Comparison of ENCODE assay signal across 20 mouse cellular contexts in the genomic region with DNA sequence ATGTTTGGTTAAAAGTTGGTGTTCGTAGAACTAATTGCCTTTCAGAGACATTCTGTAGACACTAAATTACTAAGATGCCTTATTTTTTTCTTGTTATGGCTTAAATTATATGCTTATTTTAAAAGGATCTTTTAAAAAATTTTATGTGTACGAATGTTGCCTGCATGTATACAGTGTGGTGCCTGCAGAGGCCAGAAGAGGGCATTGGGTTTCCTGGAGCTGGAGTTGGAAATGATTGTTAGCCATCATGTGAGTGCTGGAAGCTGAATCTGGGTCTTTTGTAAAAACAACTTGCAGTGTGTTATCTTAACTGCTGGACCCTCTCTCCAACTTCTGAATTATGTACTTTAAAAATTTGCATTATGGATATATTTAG. TPM values are rescaled to one million over a fixed set of nuclear protein-coding genes. Genes with fewer than 3 reads are reported as not detected.
DNase-seq lines count a peak whose midpoint lies in the region; ATAC-seq and TF ChIP-seq lines count a peak whose summit lies in the region.
"Had no signal": no experiment of that assay in that cellular context is flagged by ENCODE, and none has a peak within 500 bp of the region (broad histone marks: within the 10 kb centered on the region; RNA-seq: fewer than 3 reads in every experiment).

No protein-coding gene starts in this region.

- H3K4me3 ChIP-seq in hindbrain, postnatal 0 days (ENCODE audit: low read length): no peak overlapping the region
- H3K4me3 ChIP-seq in hindbrain, embryonic 10.5 days: no peak overlapping the region
- H3K4me3 ChIP-seq in lung, postnatal 0 days (ENCODE audit: low read depth, low read length): no peak overlapping the region
- H3K4me3 ChIP-seq: embryonic facial prominence, embryonic 15.5 days; heart, embryonic 13.5 days; hindbrain, embryonic 15.5 days; limb, embryonic 10.5 days had no signal

- peak; percentile 34; the same call in 1 of the 2 replicates for TF ChIP-seq CTCF in hindbrain, postnatal 0 days (IDR thresholded peaks at IDR 0.05; ENCODE audit: low read depth)
- TF ChIP-seq CTCF in lung, postnatal 0 days (IDR thresholded peaks at IDR 0.05): peak; percentile 29
- TF ChIP-seq CTCF in brain, embryonic 14.5 days (IDR thresholded peaks at IDR 0.05; ENCODE audit: borderline replicate concordance, extremely low read depth, insufficient read depth, insufficient read length): no peak

- WGBS in hindbrain, postnatal 0 days: 83% methylated on average over 2 of the region's 2 CpGs
- WGBS in hindbrain, embryonic 10.5 days: 91% methylated on average over 2 of the region's 2 CpGs
- 81% methylated on average over 2 of the region's 2 CpGs for WGBS in lung, postnatal 0 days

- no peak for DNase-seq in hindbrain, postnatal 0 days (ENCODE audit: low spot score)
- DNase-seq in hindbrain, embryonic 10.5 days (ENCODE audit: low spot score): no peak
- no peak for DNase-seq in lung, postnatal 0 days (ENCODE audit: low spot score)
- DNase-seq in lung, postnatal 4 days: no peak
- peak; percentile 24 for DNase-seq in brain, embryonic 14.5 days (ENCODE audit: low read depth)
- DNase-seq in frontal cortex, postnatal 14 days (ENCODE audit: low spot score in 2 of 2): no peak
- DNase-seq: adrenal gland, postnatal 25 days; cerebellum, adult 11-12 months; cerebellum, postnatal 25 days; heart, adult 11 months; kidney, adult 11 months; lung, adult 2 months; thymus, adult 18-20 months; thymus, postnatal 4 days had no signal

- no peak for ATAC-seq in hindbrain, postnatal 0 days
- ATAC-seq in lung, postnatal 0 days: no peak
- no peak for ATAC-seq in CD4-positive, CD25-positive, alpha-beta regulatory T cell, adult 4 months

- no peaks in the 10 kb centered on the region for H3K27me3 ChIP-seq in hindbrain, postnatal 0 days (ENCODE audit: insufficient read depth, low read length)
- H3K27me3 ChIP-seq in hindbrain, embryonic 10.5 days (ENCODE audit: insufficient read depth, poor library complexity, severe bottlenecking): no peaks in the 10 kb centered on the region
- no peaks in the 10 kb centered on the region for H3K27me3 ChIP-seq in lung, postnatal 0 days (replicated peaks; ENCODE audit: insufficient read depth, low read length)
- H3K27me3 ChIP-seq: embryonic facial prominence, embryonic 15.5 days; heart, embryonic 13.5 days; hindbrain, embryonic 15.5 days had no signal

- no peak overlapping the region for H3K4me2 ChIP-seq in hindbrain, postnatal 0 days (ENCODE audit: low read depth, low read length)
- no peak overlapping the region for H3K4me2 ChIP-seq in lung, postnatal 0 days (replicated peaks; ENCODE audit: low read depth, low read length)
- H3K4me2 ChIP-seq: embryonic facial prominence, embryonic 15.5 days; hindbrain, embryonic 15.5 days; midbrain, embryonic 11.5 days had no signal

- no peak for TF ChIP-seq POLR2A in brain, embryonic 14.5 days (IDR thresholded peaks at IDR 0.05; ENCODE audit: borderline replicate concordance, extremely low read depth, insufficient read depth, insufficient read length, poor library complexity, severe bottlenecking)

- no peaks in the 10 kb centered on the region for H3K36me3 ChIP-seq in hindbrain, postnatal 0 days (ENCODE audit: insufficient read depth, low read length)
- 0 out of 2 replicates have a peak, but pooled peaks cover 4% of the 10 kb centered on the region for H3K36me3 ChIP-seq in hindbrain, embryonic 10.5 days
- no peaks in the 10 kb centered on the region for H3K36me3 ChIP-seq in lung, postnatal 0 days (ENCODE audit: insufficient read depth, low read length)
- H3K36me3 ChIP-seq: embryonic facial prominence, embryonic 15.5 days; heart, embryonic 13.5 days; hindbrain, embryonic 15.5 days had no signal

- H3K9ac ChIP-seq in hindbrain, postnatal 0 days (replicated peaks; ENCODE audit: low read length): no peak overlapping the region
- no peak overlapping the region for H3K9ac ChIP-seq in lung, postnatal 0 days (replicated peaks; ENCODE audit: low read depth)
- H3K9ac ChIP-seq: embryonic facial prominence, embryonic 15.5 days; heart, embryonic 13.5 days; hindbrain, embryonic 15.5 days had no signal

- no peak for TF ChIP-seq EP300 in lung, postnatal 0 days (IDR thresholded peaks at IDR 0.05)

- no peaks in the 10 kb centered on the region for H3K9me3 ChIP-seq in hindbrain, postnatal 0 days (ENCODE audit: low read length)
- H3K9me3 ChIP-seq in hindbrain, embryonic 10.5 days: no peaks in the 10 kb centered on the region
- no peaks in the 10 kb centered on the region for H3K9me3 ChIP-seq in lung, postnatal 0 days (ENCODE audit: low read length)
- H3K9me3 ChIP-seq: embryonic facial prominence, embryonic 15.5 days; heart, embryonic 13.5 days; hindbrain, embryonic 15.5 days; limb, embryonic 10.5 days had no signal

- no peak overlapping the region for H3K27ac ChIP-seq in hindbrain, postnatal 0 days
- H3K27ac ChIP-seq in hindbrain, embryonic 10.5 days: no peak overlapping the region
- H3K27ac ChIP-seq in lung, postnatal 0 days (ENCODE audit: low read length): no peak overlapping the region
- H3K27ac ChIP-seq: embryonic facial prominence, embryonic 15.5 days; heart, embryonic 13.5 days; hindbrain, embryonic 15.5 days; limb, embryonic 10.5 days had no signal

- H3K4me1 ChIP-seq in hindbrain, postnatal 0 days (ENCODE audit: insufficient read depth, low read length): no peaks in the 10 kb centered on the region
- no peaks in the 10 kb centered on the region; the same call in 1 of the 2 replicates for H3K4me1 ChIP-seq in hindbrain, embryonic 10.5 days (replicated peaks)
- no peaks in the 10 kb centered on the region; the same call in 1 of the 2 replicates for H3K4me1 ChIP-seq in lung, postnatal 0 days (ENCODE audit: insufficient read depth, low read depth, low read length)
- H3K4me1 ChIP-seq: hindbrain, embryonic 15.5 days; limb, embryonic 10.5 days had no signal

RNA-seq across cellular contexts. Expression of a gene that starts 21.9 kb away (rescaled TPM):
- total RNA-seq in hindbrain, postnatal 0 days (2014; rRNA removed): 10.8 and 15.4 TPM in 2 replicates
- 17.5 and 19.2 TPM in 2 replicates for polyA plus RNA-seq in hindbrain, postnatal 0 days (2015; fragmentation: Nextera tagmentation; extraction: Ambion mirVana)
- 14.4 and 18.1 TPM in 2 replicates for polyA plus RNA-seq in hindbrain, embryonic 10.5 days (2016; fragmentation: Nextera tagmentation; extraction: Ambion mirVana)
- polyA plus RNA-seq in lung, postnatal 0 days (2015; fragmentation: Nextera tagmentation; extraction: Ambion mirVana): 20.6 and 22.5 TPM in 2 replicates
- polyA plus RNA-seq in brain, embryonic 14.5 days (2012; rRNA removed): 24.1 and 24.6 TPM in 2 replicates
- polyA plus RNA-seq in CD4-positive, CD25-positive, alpha-beta regulatory T cell, adult 4 months (2017; shearing (Covaris generic)): 10 to 100 TPM; 13.6 to 15.5 TPM
